Mouse (Mus musculus): ENCODE measurements at regions not wholly inside any gene's neighbourhood (a gene's known extent, or its start where the extent isn't known, plus 50 kb on each side); places are given as distances from the start of the nearest gene placed in this dataset.

GRCm38 (mm10) chr5:80704732-80705131 is 315.2 kb upstream of the Adgrl3 start:
- WGBS: 87% methylated on average over 2 of the region's 2 CpGs
- Histone ChIP-seq H3K4me3 (no peak overlapping the region), H3K4me1 (no peaks in the 10 kb centered on the region), H3K9ac (no peak overlapping the region), H3K36me3 (ENCODE audit: poor library complexity, severe bottlenecking) (no peaks in the 10 kb centered on the region), H3K4me2 (no peak overlapping the region), H3K27ac (no peak overlapping the region), H3K9me3 (replicated peaks) (no peaks in the 10 kb centered on the region), H3K27me3 (no peaks in the 10 kb centered on the region)
- ATAC-seq: no peak

DNA sequence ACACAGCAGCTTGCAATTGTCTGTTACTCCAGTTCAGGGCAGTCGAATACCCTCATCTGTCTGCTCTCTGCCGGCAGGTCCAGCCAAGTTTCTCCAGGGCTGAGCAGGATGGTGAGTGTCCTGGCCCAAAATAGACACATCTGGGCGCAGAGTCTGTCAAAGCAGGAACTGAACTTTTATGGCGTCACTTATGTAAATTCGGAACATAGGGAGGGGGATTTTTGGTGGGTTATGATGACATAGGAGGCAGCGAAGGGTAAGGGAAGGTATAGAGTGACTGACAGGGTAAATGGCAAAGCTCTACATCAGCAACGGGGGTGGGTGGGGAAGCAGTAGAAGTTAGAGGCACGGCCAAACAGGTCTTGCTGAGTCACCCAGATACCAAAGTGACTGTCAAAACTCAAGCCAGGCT is 313.3 kb upstream of the Adgrl3 start:
- no peaks in the 10 kb centered on the region for H3K27me3 ChIP-seq
- no peaks in the 10 kb centered on the region for H3K36me3 ChIP-seq (ENCODE audit: poor library complexity, severe bottlenecking)
- no peaks in the 10 kb centered on the region for H3K9me3 ChIP-seq (replicated peaks)
- H3K4me1 ChIP-seq: no peaks in the 10 kb centered on the region
- H3K4me2 ChIP-seq: no peak overlapping the region
- ATAC-seq: no peak
- no peak overlapping the region for H3K4me3 ChIP-seq
- no peak overlapping the region for H3K9ac ChIP-seq
- H3K27ac ChIP-seq: no peak overlapping the region
- WGBS: 79% methylated on average over 8 of the region's 8 CpGs
